Mouse (Mus musculus): Measurements from ENCODE around the gene Gm42906. TPM values are rescaled to one million over a fixed set of nuclear protein-coding genes. Genes with fewer than 3 reads are reported as not detected.
A peak's percentile ranks its signal among the peaks of the same experiment; 100 is the strongest.

Gene Gm42906
- total and polyA plus RNA-seq, 2 experiments from 2014 or later = not detected

DNA sequence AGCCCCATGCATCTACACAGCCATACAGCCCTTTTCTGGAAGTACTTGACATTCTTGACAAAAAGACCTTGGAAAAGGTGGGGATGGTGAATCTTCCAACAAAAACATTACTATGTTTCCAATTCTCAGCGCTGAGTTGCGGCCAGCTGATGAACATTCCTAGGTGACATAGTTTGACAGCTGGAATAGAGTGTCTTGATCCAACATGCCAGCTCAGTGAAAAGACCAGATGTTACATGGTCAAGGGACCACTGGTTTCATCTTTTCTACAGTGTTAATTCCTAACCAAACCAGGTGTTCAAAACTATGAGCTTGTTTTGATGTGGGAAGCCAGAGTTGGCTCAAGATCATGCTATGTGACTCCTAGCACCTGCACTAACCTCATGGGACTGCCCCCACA lies 48.8 kb downstream of the Gm42906 start:
- Histone ChIP-seq H3K4me2 (ENCODE audit: low read depth, low read length) (no peak overlapping the region), H3K4me1 (ENCODE audit: insufficient read depth, low read length) (no peaks in the 10 kb centered on the region), H3K27me3 (ENCODE audit: insufficient read depth, low read length) (no peaks in the 10 kb centered on the region), H3K9ac (replicated peaks; ENCODE audit: low read length) (no peak overlapping the region), H3K4me3 (ENCODE audit: low read length) (no peak overlapping the region), H3K9me3 (ENCODE audit: low read length) (no peaks in the 10 kb centered on the region), H3K36me3 (ENCODE audit: insufficient read depth, low read length) (no peaks in the 10 kb centered on the region), H3K27ac (no peak overlapping the region)
- 87% methylated on average over 2 of the region's 2 CpGs for WGBS
- no peak for DNase-seq (ENCODE audit: low spot score)
- ATAC-seq = no peak
- no peak for TF ChIP-seq CTCF (IDR thresholded peaks at IDR 0.05; ENCODE audit: low read depth)

DNA sequence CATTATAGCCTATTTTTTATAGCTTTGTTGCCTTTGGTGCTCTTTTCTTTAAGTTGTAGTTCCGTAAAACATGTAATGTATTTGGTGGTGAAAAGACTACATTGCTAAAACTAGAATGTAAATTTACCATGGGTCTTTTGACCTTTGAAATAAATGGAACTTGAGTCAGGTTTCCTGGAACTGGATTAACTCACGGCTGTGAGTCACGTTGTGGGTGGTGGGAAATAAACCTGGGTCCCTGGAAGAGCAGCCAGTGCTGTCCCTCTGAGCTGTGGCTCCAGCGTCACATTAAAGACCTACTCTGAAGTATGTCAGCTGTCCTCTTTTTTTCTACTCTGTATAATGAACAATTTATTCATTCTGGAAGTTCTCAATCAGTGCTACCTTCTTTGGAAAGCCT lies 51.0 kb downstream of the Gm42906 start:
- DNase-seq (ENCODE audit: low spot score) (no peak), ATAC-seq (no peak)
- H3K4me3 ChIP-seq (ENCODE audit: low read length) = no peak overlapping the region
- no peaks in the 10 kb centered on the region for H3K9me3 ChIP-seq (ENCODE audit: low read length)
- no peaks in the 10 kb centered on the region for H3K27me3 ChIP-seq (ENCODE audit: insufficient read depth, low read length)
- 88% methylated on average over 4 of the region's 4 CpGs for WGBS
- H3K36me3 ChIP-seq (ENCODE audit: insufficient read depth, low read length) = no peaks in the 10 kb centered on the region
- no peak overlapping the region for H3K27ac ChIP-seq
- TF ChIP-seq CTCF (IDR thresholded peaks at IDR 0.05; ENCODE audit: low read depth) = no peak
- H3K4me1 ChIP-seq (ENCODE audit: insufficient read depth, low read length) = no peaks in the 10 kb centered on the region
- no peak overlapping the region for H3K9ac ChIP-seq (replicated peaks; ENCODE audit: low read length)
- H3K4me2 ChIP-seq (ENCODE audit: low read depth, low read length) = no peak overlapping the region

DNA sequence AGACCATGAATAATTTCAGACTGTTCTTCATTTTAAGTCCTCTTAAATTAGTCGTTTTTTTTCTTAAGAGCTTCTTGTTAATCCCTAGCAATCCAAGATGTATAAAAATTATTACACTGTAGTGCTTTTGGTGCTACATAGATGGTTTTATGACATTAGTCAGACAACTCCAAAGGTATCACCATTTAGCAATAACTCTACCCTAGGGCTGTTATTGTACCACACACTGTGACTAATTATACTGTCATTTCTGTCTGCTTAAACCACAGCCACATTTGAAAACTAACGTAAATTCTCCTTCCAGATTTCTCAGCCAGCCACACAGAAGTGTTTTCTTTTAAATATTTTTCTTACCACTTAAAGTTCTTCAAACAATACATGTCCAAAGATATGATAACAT lies 53.1 kb downstream of the Gm42906 start:
- no peak for DNase-seq (ENCODE audit: low spot score)
- WGBS = 69% methylated on average over 2 of the region's 2 CpGs
- Histone ChIP-seq H3K4me2 (ENCODE audit: low read depth, low read length) (no peak overlapping the region), H3K36me3 (ENCODE audit: insufficient read depth, low read length) (no peaks in the 10 kb centered on the region), H3K27me3 (ENCODE audit: insufficient read depth, low read length) (no peaks in the 10 kb centered on the region), H3K27ac (no peak overlapping the region), H3K4me3 (ENCODE audit: low read length) (no peak overlapping the region), H3K9me3 (ENCODE audit: low read length) (no peaks in the 10 kb centered on the region), H3K4me1 (ENCODE audit: insufficient read depth, low read length) (no peaks in the 10 kb centered on the region), H3K9ac (replicated peaks; ENCODE audit: low read length) (no peak overlapping the region)
- TF ChIP-seq CTCF (IDR thresholded peaks at IDR 0.05; ENCODE audit: low read depth) = no peak
- no peak for ATAC-seq

DNA sequence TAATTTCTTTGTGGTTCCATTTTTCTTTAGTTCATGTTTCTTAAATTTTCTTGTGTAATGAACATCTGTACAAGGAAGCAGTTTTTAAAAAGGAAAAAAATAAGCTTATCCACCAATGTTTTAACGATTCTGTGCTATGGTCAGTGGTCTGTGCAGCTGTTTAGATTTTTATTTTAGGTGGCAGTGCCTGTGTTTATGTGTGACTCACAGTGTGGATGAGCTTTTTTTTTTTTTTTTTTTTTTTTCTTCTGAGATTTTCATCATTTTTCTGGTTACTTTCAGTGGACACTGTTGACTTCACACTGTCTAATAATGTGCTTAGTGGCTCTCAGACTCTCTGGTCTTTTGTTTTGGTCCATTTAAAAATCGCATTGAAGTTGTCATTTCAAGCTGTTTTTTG lies 56.8 kb downstream of the Gm42906 start:
- Histone ChIP-seq H3K27ac (no peak overlapping the region), H3K4me3 (ENCODE audit: low read length) (no peak overlapping the region), H3K9ac (replicated peaks; ENCODE audit: low read length) (no peak overlapping the region), H3K4me1 (ENCODE audit: insufficient read depth, low read length) (no peaks in the 10 kb centered on the region; the same call in 1 of the 2 replicates), H3K9me3 (ENCODE audit: low read length) (no peaks in the 10 kb centered on the region), H3K27me3 (ENCODE audit: insufficient read depth, low read length) (no peaks in the 10 kb centered on the region), H3K4me2 (ENCODE audit: low read depth, low read length) (no peak overlapping the region), H3K36me3 (ENCODE audit: insufficient read depth, low read length) (no peaks in the 10 kb centered on the region)
- ATAC-seq (no peak), DNase-seq (ENCODE audit: low spot score) (no peak)
- 85% methylated on average over 2 of the region's 2 CpGs for WGBS
- no peak for TF ChIP-seq CTCF (IDR thresholded peaks at IDR 0.05; ENCODE audit: low read depth)

DNA sequence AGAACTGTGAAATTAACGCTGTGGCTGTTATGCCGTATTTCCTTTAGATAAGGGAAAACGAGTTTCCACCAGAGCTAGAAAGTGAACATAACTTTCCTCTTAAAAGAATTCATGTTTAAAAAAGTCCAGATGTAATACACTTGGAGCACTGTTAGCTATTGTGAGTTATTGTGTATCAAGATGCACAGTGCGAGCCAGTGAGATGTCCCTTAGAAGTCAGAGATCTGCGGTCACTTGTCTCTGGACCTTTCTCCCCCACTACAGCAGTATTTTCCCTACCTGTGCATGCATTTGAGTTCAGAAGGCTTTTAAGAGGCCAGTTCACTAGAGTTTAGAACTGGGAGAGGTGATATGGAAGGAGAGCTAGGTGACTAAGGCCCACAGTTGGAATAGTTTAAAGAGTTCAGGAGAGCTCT lies 58.6 kb downstream of the Gm42906 start:
- Histone ChIP-seq H3K4me3 (ENCODE audit: low read length) (peak overlapping the region; percentile 52), H3K27ac (peak overlapping the region; percentile 94), H3K9ac (replicated peaks; ENCODE audit: low read length) (peak overlapping the region; percentile 76), H3K9me3 (ENCODE audit: low read length) (no peaks in the 10 kb centered on the region), H3K4me1 (ENCODE audit: insufficient read depth, low read length) (no peaks in the 10 kb centered on the region; the same call in 1 of the 2 replicates), H3K27me3 (ENCODE audit: insufficient read depth, low read length) (no peaks in the 10 kb centered on the region), H3K4me2 (ENCODE audit: low read depth, low read length) (peak overlapping the region; percentile 72), H3K36me3 (ENCODE audit: insufficient read depth, low read length) (no peaks in the 10 kb centered on the region)
- no peak for TF ChIP-seq CTCF (IDR thresholded peaks at IDR 0.05; ENCODE audit: low read depth)
- 44% methylated on average over 5 of the region's 5 CpGs for WGBS
- DNase-seq (ENCODE audit: low spot score) (peak; percentile 6), ATAC-seq (no peak)

DNA sequence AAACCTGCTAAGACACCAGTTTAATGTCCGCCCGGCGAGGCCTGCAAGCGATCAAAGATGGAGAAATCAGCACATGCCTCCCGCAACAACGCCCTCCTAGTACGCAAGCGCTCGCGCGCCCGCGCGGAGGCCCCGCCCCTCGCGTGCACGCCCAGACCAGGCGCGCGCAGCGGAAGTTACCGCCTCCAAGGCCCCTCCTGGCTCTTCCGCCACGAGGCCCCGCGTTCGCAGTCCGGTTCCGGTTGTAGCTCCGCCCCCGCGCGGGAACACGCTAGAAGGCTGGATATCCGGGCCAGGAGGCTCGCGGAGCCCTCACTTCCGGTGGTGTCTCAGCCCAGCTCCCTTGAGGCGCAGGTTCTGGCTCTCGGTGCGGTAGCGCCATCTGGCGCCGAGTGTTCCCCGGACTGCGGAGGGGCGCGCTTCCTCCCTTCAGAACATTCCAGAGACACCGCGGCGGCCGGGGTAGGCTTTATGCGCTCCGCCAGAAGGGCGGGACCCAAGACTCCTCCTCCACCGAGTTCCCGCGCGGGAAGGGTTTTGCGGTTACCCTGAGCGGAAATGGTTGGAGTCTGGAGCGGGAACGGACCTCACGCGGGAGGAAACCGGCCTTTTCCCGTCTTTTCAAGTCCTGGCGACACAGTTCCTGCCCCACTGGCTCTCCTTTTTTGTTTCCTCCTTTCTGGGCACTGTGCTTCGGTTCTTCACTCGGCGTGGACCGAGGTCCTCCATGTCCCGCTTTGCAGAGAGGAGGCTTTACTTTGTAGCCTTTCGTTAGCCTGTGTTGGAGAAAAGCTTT lies 59.4 kb downstream of the Gm42906 start:
- no peaks in the 10 kb centered on the region for H3K27me3 ChIP-seq (ENCODE audit: insufficient read depth, low read length)
- H3K9ac ChIP-seq (replicated peaks; ENCODE audit: low read length) = peak overlapping the region; percentile 76
- no peaks in the 10 kb centered on the region for H3K36me3 ChIP-seq (ENCODE audit: insufficient read depth, low read length)
- peak overlapping the region; percentile 52 for H3K4me3 ChIP-seq (ENCODE audit: low read length)
- ATAC-seq = peak; percentile 99
- peak; percentile 100 for DNase-seq (ENCODE audit: low spot score)
- peak overlapping the region; percentile 98 for H3K27ac ChIP-seq
- under 1% methylated on average over 74 of the region's 75 CpGs for WGBS
- H3K4me2 ChIP-seq (ENCODE audit: low read depth, low read length) = peak overlapping the region; percentile 72
- H3K4me1 ChIP-seq (ENCODE audit: insufficient read depth, low read length) = no peaks in the 10 kb centered on the region; the same call in 1 of the 2 replicates
- H3K9me3 ChIP-seq (ENCODE audit: low read length) = no peaks in the 10 kb centered on the region
- TF ChIP-seq CTCF (IDR thresholded peaks at IDR 0.05; ENCODE audit: low read depth) = peak; percentile 96

DNA sequence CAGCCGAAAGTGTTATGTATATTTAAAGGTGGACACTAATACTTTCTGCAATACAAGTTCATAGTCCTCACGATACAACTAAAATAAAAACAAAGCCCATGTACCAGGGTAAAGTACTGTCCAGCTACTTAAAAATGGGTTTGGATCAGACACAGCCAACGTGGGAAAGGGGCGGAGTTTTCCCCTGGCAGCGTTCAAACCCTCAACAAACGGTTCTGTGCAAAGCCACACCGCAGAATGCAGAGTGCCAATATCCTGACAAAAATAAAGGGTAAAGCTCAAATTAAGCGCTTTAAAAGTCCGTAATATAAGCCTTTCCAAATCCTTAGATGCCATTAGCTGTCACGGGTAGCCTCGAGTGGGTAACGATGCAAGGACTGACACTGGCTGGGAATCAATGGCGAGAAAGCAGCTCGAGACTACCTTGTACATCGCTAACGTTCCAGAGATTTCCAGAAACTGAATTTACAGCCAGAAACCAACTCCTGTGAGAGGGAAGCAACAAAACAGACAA lies 60.0 kb downstream of the Gm42906 start:
- Histone ChIP-seq H3K9me3 (ENCODE audit: low read length) (no peaks in the 10 kb centered on the region), H3K9ac (replicated peaks; ENCODE audit: low read length) (peak overlapping the region; percentile 73), H3K4me3 (ENCODE audit: low read length) (peak overlapping the region; percentile 52), H3K27me3 (ENCODE audit: insufficient read depth, low read length) (no peaks in the 10 kb centered on the region), H3K4me2 (ENCODE audit: low read depth, low read length) (peak overlapping the region; percentile 72), H3K4me1 (ENCODE audit: insufficient read depth, low read length) (no peaks in the 10 kb centered on the region; the same call in 1 of the 2 replicates), H3K36me3 (ENCODE audit: insufficient read depth, low read length) (no peaks in the 10 kb centered on the region), H3K27ac (peak overlapping the region; percentile 98)
- no peak for TF ChIP-seq CTCF (IDR thresholded peaks at IDR 0.05; ENCODE audit: low read depth)
- 6% methylated on average over 16 of the region's 16 CpGs for WGBS
- DNase-seq (ENCODE audit: low spot score) = peak; percentile 76
- ATAC-seq = peak; percentile 14; the same call in 1 of the 2 replicates
